Mouse (Mus musculus) stomach, embryonic 15.5 days (tissue): ENCODE measurements around the gene Crybb1. TPM values are rescaled to one million over a fixed set of nuclear protein-coding genes. Genes with fewer than 3 reads are reported as not detected.

Experiments
- ATAC-seq: fragments of 200-750 bp; cut with Nextera tagmentation; 2 replicates; pipeline ENCODE4 v1.8.0; 2017; ENCODE audit warnings: low read depth, moderate number of reproducible peaks, moderate TSS enrichment; ENCODE audit not compliant: insufficient read depth, low FRiP score
- H3K27ac ChIP-seq: fragments of 300-500 bp; sonication (generic); 2 replicates; pipeline ENCODE4 v1.5.1; 2015; ENCODE audit warnings: mild to moderate bottlenecking, inconsistent platforms
- H3K27me3 ChIP-seq: fragments of 300-500 bp; sonication (generic); replicated peaks from 2 replicates; pipeline ENCODE4 v1.6.1; 2015; ENCODE audit warnings: inconsistent platforms
- H3K36me3 ChIP-seq: fragments of 300-500 bp; sonication (generic); 2 replicates; pipeline ENCODE4 v1.6.1; 2015; ENCODE audit warnings: inconsistent platforms
- H3K4me1 ChIP-seq: fragments of 300-500 bp; sonication (generic); 2 replicates; pipeline ENCODE4 v1.6.1; 2015; ENCODE audit warnings: inconsistent platforms
- H3K4me2 ChIP-seq: fragments of 300-500 bp; sonication (generic); 2 replicates; pipeline ENCODE4 v1.6.1; 2015; ENCODE audit warnings: mild to moderate bottlenecking, inconsistent platforms
- H3K4me3 ChIP-seq: fragments of 300-500 bp; sonication (generic); replicated peaks from 2 replicates; pipeline ENCODE4 v1.5.1; 2015; ENCODE audit warnings: inconsistent platforms
- H3K9ac ChIP-seq: fragments of 300-500 bp; sonication (generic); 2 replicates; pipeline ENCODE4 v1.6.1; 2015; ENCODE audit warnings: inconsistent platforms
- H3K9me3 ChIP-seq: fragments of 300-500 bp; sonication (generic); 2 replicates; pipeline ENCODE4 v1.6.1; 2016; ENCODE audit warnings: inconsistent platforms
- WGBS: fragments of 180-500 bp; shearing (Covaris S2); methylation state at CpG from one replicate; pipeline ENCODE4 v1.1.7; 2015; 5-methylcytosine and 5-hydroxymethylcytosine counted together
- polyA plus RNA-seq: library from polyadenylated mRNA; unstranded; fragments of >200 nt; fragmentation: Nextera tagmentation; extraction: Ambion mirVana; gene quantifications from 2 replicates; pipeline ENCODE4 v1.2.1, GENCODE M21; 2015

Gene Crybb1
- polyA plus RNA-seq, 1 experiment from 2014 or later = 4.0 TPM

DNA sequence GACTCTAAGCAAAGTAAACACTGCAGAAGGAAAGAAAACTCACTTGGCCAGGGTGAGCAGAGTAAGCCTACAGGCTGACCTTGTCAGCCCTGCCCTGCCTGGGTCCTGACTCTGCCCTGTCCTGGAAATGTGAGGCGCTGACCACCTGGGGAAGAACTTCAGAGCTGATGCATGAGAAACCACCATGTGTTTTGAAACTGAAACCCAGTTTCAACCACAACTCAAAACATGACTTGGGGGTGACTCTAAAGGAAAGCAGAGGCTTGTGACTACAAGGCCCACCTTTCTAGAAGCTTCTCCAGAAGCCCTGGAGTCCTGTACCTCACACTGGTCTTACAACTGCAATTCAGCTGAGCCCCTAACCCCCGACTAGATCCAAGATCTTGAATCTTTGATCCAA is 17.3 kb downstream of the Crybb1 start:
- H3K36me3 ChIP-seq = no peaks in the 10 kb centered on the region
- no peak overlapping the region for H3K4me2 ChIP-seq
- no peak for ATAC-seq
- H3K27ac ChIP-seq = peak overlapping the region; percentile 28; the same call in 1 of the 2 replicates
- peaks cover 7% of the 10 kb centered on the region for H3K27me3 ChIP-seq
- 51% methylated on average over 2 of the region's 2 CpGs for WGBS
- H3K9ac ChIP-seq = no peak overlapping the region
- H3K9me3 ChIP-seq = no peaks in the 10 kb centered on the region
- H3K4me3 ChIP-seq = no peak overlapping the region
- H3K4me1 ChIP-seq = peaks cover 6% of the 10 kb centered on the region

DNA sequence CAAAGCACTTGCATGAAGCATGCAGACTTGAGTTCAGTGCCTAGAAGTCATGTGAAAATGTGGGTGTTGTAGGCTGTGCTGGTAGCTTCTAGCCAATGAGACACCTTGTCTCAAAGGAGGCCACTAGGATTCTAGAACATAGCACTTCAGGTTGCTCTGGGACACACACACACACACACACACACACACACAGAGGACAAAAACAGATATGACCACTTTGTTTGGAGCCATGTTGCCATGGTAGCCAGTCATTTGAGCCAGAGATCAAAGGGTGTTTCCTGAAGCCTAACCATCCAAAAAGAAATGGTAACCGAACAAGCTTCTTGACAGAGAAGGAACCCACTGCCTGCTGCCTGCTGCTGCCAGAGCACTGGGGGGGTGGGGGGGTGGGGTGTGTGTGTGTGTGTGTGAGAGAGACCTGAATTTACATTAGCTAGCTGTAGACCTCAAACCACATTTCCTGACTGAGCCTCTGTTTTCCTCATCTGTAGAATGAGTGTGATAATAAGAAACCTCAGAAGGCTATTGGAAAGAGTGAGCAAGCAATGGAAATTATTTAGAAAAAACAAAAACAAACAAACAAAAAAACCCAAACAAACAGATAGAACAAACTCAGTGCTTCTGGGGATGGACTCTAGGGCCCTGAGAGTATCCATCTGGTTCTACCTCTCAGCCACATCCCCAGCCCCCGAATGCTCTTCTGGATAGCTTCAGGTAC is 18.3 kb downstream of the Crybb1 start:
- H3K4me2 ChIP-seq = no peak overlapping the region
- no peaks in the 10 kb centered on the region for H3K9me3 ChIP-seq
- ATAC-seq = no peak
- H3K27ac ChIP-seq = no peak overlapping the region
- H3K36me3 ChIP-seq = no peaks in the 10 kb centered on the region
- H3K9ac ChIP-seq = no peak overlapping the region
- 40% methylated on average over 2 of the region's 2 CpGs for WGBS
- H3K4me1 ChIP-seq = peaks cover 12% of the 10 kb centered on the region
- H3K27me3 ChIP-seq = peaks cover 6% of the 10 kb centered on the region
- no peak overlapping the region for H3K4me3 ChIP-seq

DNA sequence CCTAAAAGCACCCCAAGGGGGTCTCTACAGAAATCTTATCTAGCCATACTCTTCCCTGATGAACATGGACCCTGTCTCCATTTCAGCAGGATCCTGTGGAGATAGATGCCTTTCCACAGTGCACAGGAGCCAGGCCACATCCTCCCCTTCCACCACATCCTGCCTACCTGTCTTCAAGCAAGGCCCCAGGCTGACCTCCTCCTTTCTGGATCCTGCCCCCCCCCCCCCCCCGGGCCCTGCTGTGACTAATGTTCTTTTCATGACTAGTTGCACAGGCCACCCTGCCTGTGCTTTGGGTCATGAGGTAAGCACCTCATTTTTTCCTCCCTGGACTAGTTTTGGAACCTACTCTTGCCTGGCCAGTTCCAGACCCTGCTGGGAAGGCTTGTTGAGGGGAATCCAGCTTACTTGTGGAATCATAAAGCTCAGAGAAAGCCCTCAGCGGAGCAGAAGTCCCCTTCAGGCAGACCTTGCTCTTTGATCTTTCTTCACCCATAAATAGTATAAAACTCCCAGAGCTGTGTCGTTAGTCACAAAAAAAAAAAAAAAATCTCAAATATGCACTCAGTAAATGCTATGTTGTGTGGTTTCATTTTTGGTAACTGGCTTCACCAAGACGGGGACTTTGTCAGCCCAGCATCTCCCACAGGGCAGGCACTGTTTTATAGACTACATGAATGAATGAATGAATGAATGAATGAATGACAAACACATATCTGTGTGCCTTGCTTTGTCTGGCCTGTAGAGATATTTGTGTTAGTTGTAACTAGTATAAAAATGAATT is 19.6 kb downstream of the Crybb1 start:
- H3K9ac ChIP-seq = no peak overlapping the region
- no peaks in the 10 kb centered on the region for H3K27me3 ChIP-seq
- H3K4me1 ChIP-seq = peaks cover 21% of the 10 kb centered on the region
- no peak for ATAC-seq
- no peaks in the 10 kb centered on the region for H3K36me3 ChIP-seq
- H3K4me2 ChIP-seq = peak overlapping the region; percentile 74
- no peaks in the 10 kb centered on the region for H3K9me3 ChIP-seq
- H3K27ac ChIP-seq = no peak overlapping the region
- H3K4me3 ChIP-seq = peak overlapping the region; percentile 79; the same call in 1 of the 2 replicates
- 48% methylated on average over 4 of the region's 4 CpGs for WGBS

DNA sequence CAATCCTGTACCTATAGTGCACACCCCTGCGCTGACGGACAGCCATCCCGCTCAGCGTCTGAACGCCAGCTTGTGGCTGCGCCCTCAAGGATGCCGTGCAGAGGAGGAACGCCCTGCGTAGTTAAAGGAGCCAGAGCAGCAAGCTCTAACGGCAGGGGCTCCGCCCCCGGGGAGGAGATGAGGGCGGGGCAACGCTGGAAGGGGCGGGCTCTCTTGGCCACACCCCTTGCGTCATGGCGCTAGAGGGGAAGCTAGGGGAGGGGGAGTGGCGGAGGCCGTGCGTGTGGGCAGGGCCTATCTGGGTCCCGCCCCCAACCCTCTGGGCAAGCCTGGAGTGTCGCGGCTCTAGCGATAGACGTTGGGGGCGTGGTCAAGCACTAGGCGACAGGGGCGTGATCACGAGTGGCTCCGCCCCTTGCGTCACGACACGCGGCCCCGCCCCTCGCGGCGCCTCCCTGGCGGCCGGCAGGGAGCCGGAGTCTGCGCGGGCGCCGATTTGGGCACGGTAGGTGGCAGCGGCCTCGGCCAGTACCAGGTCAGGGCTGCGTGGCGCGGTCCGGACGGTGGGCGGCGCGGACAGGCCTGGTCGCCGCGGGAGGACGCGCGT is 20.8 kb downstream of the Crybb1 start, which contains the start of gene Tpst2:
Tpst2 (plus strand) TSS at position 425 of the 607 bp plus-strand sequence.
- Histone ChIP-seq H3K4me3 (peak within 1 kb of the TSS; percentile 79), H3K9me3 (no peaks in the 10 kb centered on the region), H3K27me3 (no peaks in the 10 kb centered on the region), H3K27ac (peak within 1 kb of the TSS; percentile 75), H3K4me2 (peak within 1 kb of the TSS; percentile 87), H3K36me3 (no peaks in the 10 kb centered on the region), H3K4me1 (peaks cover 21% of the 10 kb centered on the region), H3K9ac (peak within 1 kb of the TSS; percentile 60)
- ATAC-seq = peak; percentile 95
- under 1% methylated on average over 62 of the region's 62 CpGs for WGBS

DNA sequence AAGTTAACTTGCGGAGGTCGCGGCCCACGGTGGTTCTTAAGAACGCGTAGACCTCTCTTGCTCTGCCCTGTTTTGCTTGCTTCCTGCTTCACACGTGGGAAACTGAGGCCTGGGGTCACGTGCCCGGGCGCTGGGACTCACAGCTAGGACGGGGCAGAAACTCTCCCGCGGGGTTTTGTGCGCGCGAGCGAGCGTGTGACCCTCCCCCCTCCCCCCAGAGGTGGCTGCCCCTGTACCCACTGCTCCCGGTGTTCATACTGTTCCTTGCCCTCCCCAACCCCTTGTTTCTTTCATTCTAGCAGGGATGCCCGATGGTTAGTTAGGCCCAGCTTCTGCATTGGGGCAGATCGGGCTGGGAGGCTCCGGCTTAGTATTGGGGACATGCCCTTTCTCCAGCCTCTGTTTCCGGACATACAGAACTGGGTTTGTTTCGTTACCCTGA is 21.3 kb downstream of the Crybb1 start:
- Histone ChIP-seq H3K36me3 (no peaks in the 10 kb centered on the region), H3K27me3 (no peaks in the 10 kb centered on the region), H3K27ac (peak overlapping the region; percentile 75), H3K9me3 (no peaks in the 10 kb centered on the region), H3K4me2 (peak overlapping the region; percentile 87), H3K9ac (peak overlapping the region; percentile 60), H3K4me3 (peak overlapping the region; percentile 79), H3K4me1 (peaks cover 21% of the 10 kb centered on the region)
- ATAC-seq = no peak
- WGBS = under 1% methylated on average over 24 of the region's 24 CpGs

DNA sequence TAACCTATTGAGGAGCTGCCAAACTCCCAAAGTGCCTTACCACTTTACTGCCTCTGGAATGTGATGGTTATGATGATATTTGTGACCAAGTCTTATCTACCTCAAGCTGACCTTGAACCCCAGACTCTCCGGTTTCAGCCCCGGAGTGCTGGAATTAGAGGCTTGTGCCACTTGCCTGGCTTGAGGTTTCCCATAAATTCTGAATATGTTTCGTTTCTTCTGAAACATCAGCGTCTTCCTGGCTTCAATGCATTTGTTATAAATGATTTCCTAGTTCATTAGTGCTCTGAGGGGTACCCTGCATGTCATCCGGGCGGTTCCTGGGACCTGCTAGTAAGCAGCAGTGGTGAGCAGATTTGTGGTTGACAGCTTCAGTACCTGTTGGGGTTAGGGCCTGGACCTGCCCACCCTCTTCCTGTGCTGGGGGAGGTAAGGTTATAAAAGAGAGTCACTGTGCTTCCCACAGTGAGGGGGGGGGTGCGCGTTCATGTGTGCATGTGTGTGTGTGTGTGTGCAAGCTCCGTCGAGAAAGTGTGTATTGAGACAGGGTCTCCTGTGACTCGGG is 22.4 kb downstream of the Crybb1 start:
- no peak overlapping the region for H3K27ac ChIP-seq
- no peaks in the 10 kb centered on the region for H3K9me3 ChIP-seq
- no peak overlapping the region for H3K9ac ChIP-seq
- no peak for ATAC-seq
- peaks cover 29% of the 10 kb centered on the region for H3K4me1 ChIP-seq
- 74% methylated on average over 11 of the region's 11 CpGs for WGBS
- H3K36me3 ChIP-seq = no peaks in the 10 kb centered on the region
- H3K4me3 ChIP-seq = peak overlapping the region; percentile 79; the same call in 1 of the 2 replicates
- no peaks in the 10 kb centered on the region for H3K27me3 ChIP-seq
- peak overlapping the region; percentile 87 for H3K4me2 ChIP-seq

DNA sequence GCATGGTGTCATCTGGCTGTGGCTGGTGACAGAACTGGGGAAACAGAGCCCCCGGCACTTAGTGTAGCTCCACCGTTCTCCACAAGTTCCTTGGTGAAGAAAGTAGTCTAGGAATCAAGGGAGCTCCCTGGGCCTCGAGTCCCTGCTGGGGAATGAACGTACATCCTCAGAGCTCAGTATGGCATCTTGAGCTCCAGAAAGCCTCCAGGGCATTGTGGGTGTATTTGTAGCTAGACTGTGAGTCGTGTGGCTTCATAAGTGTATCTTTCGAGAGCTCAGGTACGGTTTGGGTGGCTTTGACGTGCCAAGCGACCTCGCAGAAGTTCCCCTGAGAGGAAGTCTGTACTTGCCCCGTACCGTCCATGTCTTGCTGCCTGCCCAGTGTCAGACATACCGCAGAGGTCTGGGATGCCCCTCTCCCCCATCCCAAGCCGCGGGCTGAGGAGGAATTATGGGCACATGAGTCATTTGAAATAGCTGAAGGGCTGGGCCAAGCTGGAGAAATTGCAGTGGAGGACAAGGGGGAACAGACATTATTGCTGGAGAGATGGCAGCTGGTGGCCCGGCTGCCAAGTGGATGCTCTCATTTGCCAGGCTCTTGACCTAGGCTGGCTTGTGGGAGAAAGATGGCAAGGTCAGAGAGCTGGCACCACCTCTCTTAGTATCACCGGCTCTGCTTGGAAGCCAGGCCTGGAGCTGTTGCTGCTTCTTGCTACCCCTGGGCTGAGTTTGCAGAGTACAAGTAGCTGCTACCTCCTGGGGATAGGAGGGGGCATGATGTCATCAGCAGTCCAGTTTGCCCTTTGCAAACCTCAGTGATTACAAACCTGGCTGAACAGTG is 23.8 kb downstream of the Crybb1 start:
- Histone ChIP-seq H3K4me2 (0 out of 2 replicates have a peak overlapping the region, but pooled peaks have one; percentile 26), H3K27me3 (no peaks in the 10 kb centered on the region), H3K9me3 (no peaks in the 10 kb centered on the region), H3K27ac (0 out of 2 replicates have a peak overlapping the region, but pooled peaks have one; percentile 22), H3K4me3 (no peak overlapping the region; the same call in 1 of the 2 replicates), H3K4me1 (peaks cover 38% of the 10 kb centered on the region), H3K36me3 (no peaks in the 10 kb centered on the region), H3K9ac (no peak overlapping the region)
- WGBS = 77% methylated on average over 17 of the region's 17 CpGs
- ATAC-seq = no peak

DNA sequence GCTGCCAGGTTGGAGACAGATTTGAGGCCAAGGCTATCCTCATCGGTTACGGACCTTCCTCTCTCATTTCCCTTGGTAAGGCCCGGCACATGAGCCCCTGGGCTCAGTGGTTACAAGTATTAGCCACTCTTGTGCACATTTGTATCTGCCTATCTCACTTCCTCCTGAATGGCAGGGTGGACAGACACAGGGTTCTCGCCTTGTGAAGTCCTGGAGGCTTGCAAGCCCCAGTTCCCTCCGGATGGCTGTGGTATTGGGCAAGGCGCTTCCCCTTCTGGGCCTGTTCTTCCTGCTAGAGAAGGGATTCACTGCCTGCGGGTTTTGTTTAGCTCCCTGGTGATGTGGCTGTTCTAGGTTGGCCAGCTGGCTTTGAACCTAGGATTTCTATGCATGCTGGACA is 24.5 kb downstream of the Crybb1 start:
- Histone ChIP-seq H3K9me3 (no peaks in the 10 kb centered on the region), H3K9ac (no peak overlapping the region), H3K27me3 (no peaks in the 10 kb centered on the region), H3K4me1 (peaks cover 39% of the 10 kb centered on the region), H3K4me2 (no peak overlapping the region), H3K36me3 (no peaks in the 10 kb centered on the region), H3K4me3 (no peak overlapping the region), H3K27ac (0 out of 2 replicates have a peak overlapping the region, but pooled peaks have one; percentile 22)
- no peak for ATAC-seq
- whole genome bisulfite sequencing = 76% methylated on average over 7 of the region's 7 CpGs

DNA sequence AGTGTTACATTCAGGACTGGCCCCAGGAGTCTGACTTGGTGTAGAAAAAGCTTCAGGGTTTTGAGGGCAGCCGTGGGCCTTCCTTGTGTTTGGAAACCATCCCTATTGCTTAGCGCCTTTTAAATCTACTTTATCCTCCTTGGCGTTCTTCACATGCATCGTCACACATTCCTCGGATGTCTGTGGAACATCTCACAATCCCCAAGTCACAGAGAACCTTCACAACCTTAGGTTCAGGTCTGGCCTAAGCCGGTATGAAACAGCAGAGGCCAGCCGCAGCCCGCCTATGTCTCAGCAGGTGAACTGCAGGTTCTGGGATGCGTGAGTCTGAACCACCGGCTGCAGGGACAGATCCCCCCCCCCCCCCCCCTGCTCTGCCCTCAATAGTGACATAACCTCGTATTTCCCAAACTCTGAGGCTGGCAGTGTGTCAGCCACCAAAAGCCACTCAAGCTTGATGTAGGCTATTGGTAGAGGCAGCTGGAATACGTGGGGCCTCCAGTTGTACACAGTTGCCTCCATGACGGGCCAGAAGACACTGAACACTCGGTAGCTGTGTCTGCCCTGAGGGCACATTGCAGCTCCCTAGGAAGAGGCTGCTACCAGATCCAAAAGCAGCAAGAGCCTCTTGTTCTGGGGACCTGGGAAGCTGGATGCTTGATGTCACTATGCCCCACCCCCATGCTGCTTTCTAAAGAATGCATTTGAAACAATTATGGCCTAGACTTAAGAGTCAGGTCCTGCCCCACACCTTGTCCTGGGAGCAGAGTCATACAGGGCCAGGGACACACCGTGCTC is 25.4 kb downstream of the Crybb1 start:
- Histone ChIP-seq H3K4me3 (no peak overlapping the region), H3K9ac (no peak overlapping the region), H3K4me1 (peaks cover 39% of the 10 kb centered on the region), H3K4me2 (no peak overlapping the region), H3K36me3 (no peaks in the 10 kb centered on the region), H3K27me3 (no peaks in the 10 kb centered on the region), H3K9me3 (no peaks in the 10 kb centered on the region), H3K27ac (0 out of 2 replicates have a peak overlapping the region, but pooled peaks have one; percentile 36)
- 68% methylated on average over 15 of the region's 15 CpGs for WGBS
- no peak for ATAC-seq

DNA sequence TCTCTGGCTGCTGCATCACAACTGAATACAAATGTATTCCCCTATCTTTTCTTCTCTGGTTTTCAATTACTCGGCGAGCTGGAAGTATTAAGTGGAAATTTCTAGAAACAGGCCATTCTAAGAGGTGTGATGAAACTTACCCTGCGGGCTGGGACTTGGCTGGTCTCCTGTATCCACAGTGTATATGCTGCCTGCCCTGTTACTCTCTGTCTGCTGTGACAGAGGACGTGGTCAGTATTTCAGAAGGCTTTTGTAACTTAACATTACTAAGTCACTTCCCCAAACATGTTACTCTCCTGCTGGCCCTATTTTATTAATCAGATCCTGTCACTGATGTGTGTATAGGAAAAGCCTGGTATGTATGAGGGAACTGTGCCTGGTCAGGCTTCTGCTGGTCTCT is 26.1 kb downstream of the Crybb1 start:
- 73% methylated on average over 4 of the region's 4 CpGs for WGBS

More for the DNA sequence above, 26.1 kb downstream of the Crybb1 start:
- Histone ChIP-seq H3K4me1 (peaks cover 39% of the 10 kb centered on the region), H3K27ac (no peak overlapping the region; the same call in 1 of the 2 replicates), H3K4me2 (no peak overlapping the region), H3K9ac (no peak overlapping the region), H3K36me3 (no peaks in the 10 kb centered on the region), H3K27me3 (no peaks in the 10 kb centered on the region), H3K4me3 (no peak overlapping the region), H3K9me3 (no peaks in the 10 kb centered on the region)
- ATAC-seq = no peak
